Mouse (Mus musculus) megakaryocyte, embryonic 14.5 days (primary cell): ENCODE measurements around the gene Syt15.

Experiments used
- FLI1 ChIP-seq: IDR thresholded peaks from 2 replicates; pipeline ENCODE4 v1.6.1; 2012; ENCODE audit warnings: low read length, inconsistent platforms, mixed read lengths
- GATA1 ChIP-seq: IDR thresholded peaks from 3 replicates; pipeline ENCODE4 v1.6.1; 2012; ENCODE audit warnings: mixed read lengths, low read length, inconsistent platforms, borderline replicate concordance

- TF ChIP-seq GATA1 (no peak), FLI1 (no peak)
Measured at GRCm38 (mm10) chr14:34220426-34220825, 1.0 kb downstream of the Syt15 start.
